Mouse (Mus musculus) intestine, embryonic 15.5 days (tissue): Measurements from ENCODE around the gene B3galt1. TPM values are rescaled to one million over a fixed set of nuclear protein-coding genes. Genes with fewer than 3 reads are reported as not detected.

Source experiments
- ATAC-seq: fragments of 200-750 bp; cut with Nextera tagmentation; 2 replicates; pipeline ENCODE4 v1.8.0; 2017; ENCODE audit warnings: moderate TSS enrichment, moderate library complexity
- H3K27ac ChIP-seq: fragments of 300-500 bp; sonication (generic); 2 replicates; pipeline ENCODE4 v1.5.1; 2015; ENCODE audit warnings: mild to moderate bottlenecking, inconsistent platforms
- H3K27me3 ChIP-seq: fragments of 300-500 bp; sonication (generic); replicated peaks from 2 replicates; pipeline ENCODE4 v1.6.1; 2015; ENCODE audit warnings: inconsistent platforms
- H3K36me3 ChIP-seq: fragments of 300-500 bp; sonication (generic); 2 replicates; pipeline ENCODE4 v1.6.1; 2015; ENCODE audit warnings: inconsistent platforms
- H3K4me1 ChIP-seq: fragments of 300-500 bp; sonication (generic); replicated peaks from 2 replicates; pipeline ENCODE4 v1.6.1; 2015; ENCODE audit warnings: inconsistent platforms
- H3K4me2 ChIP-seq: fragments of 300-500 bp; sonication (generic); replicated peaks from 2 replicates; pipeline ENCODE4 v1.6.1; 2015; ENCODE audit warnings: mild to moderate bottlenecking, inconsistent platforms
- H3K4me3 ChIP-seq: fragments of 300-500 bp; sonication (generic); replicated peaks from 2 replicates; pipeline ENCODE4 v1.5.1; 2015; ENCODE audit warnings: inconsistent platforms
- H3K9ac ChIP-seq: fragments of 300-500 bp; sonication (generic); 2 replicates; pipeline ENCODE4 v1.6.1; 2015; ENCODE audit warnings: inconsistent platforms
- H3K9me3 ChIP-seq: fragments of 300-500 bp; sonication (generic); 2 replicates; pipeline ENCODE4 v1.6.1; 2016; ENCODE audit warnings: inconsistent platforms
- WGBS: fragments of 180-500 bp; shearing (Covaris S2); methylation state at CpG from one replicate; pipeline ENCODE4 v1.1.7; 2015; 5-methylcytosine and 5-hydroxymethylcytosine counted together
- polyA plus RNA-seq: library from polyadenylated mRNA; unstranded; fragments of >200 nt; fragmentation: Nextera tagmentation; extraction: Ambion mirVana; gene quantifications from 2 replicates; pipeline ENCODE4 v1.2.1, GENCODE M21; 2015

Gene B3galt1
- polyA plus RNA-seq, 1 experiment from 2014 or later: 4.1 TPM

- H3K27me3 ChIP-seq: no peaks in the 10 kb centered on the region
- no peak overlapping the region for H3K27ac ChIP-seq
- H3K4me2 ChIP-seq: no peak overlapping the region
- H3K36me3 ChIP-seq: no peaks in the 10 kb centered on the region
- no peaks in the 10 kb centered on the region for H3K4me1 ChIP-seq
- no peak for ATAC-seq
- H3K4me3 ChIP-seq: no peak overlapping the region
- 69% methylated on average over 7 of the region's 7 CpGs for WGBS
- no peaks in the 10 kb centered on the region for H3K9me3 ChIP-seq
- no peak overlapping the region for H3K9ac ChIP-seq
These were observed 26.4 kb downstream of the B3galt1 start for GRCm38 (mm10) chr2:67591831-67592629.

- no peak overlapping the region for H3K9ac ChIP-seq
- no peaks in the 10 kb centered on the region for H3K36me3 ChIP-seq
- ATAC-seq: no peak
These were observed 57.2 kb downstream of the B3galt1 start for GRCm38 (mm10) chr2:67622902-67623301.

GRCm38 (mm10) chr2:67627667-67628066 is 62.0 kb downstream of the B3galt1 start:
- H3K9me3 ChIP-seq: no peaks in the 10 kb centered on the region
- no peak overlapping the region for H3K27ac ChIP-seq
- no peak overlapping the region for H3K4me3 ChIP-seq
- H3K9ac ChIP-seq: no peak overlapping the region
- 46% methylated on average over 3 of the region's 3 CpGs for WGBS
- no peaks in the 10 kb centered on the region for H3K36me3 ChIP-seq
- H3K27me3 ChIP-seq: no peaks in the 10 kb centered on the region
- no peak overlapping the region for H3K4me2 ChIP-seq
- H3K4me1 ChIP-seq: no peaks in the 10 kb centered on the region
- ATAC-seq: no peak

More at GRCm38 (mm10) chr2:67622902-67623301, 57.2 kb downstream of the B3galt1 start:
- Histone ChIP-seq H3K4me3 (no peak overlapping the region), H3K9me3 (no peaks in the 10 kb centered on the region), H3K4me2 (no peak overlapping the region), H3K4me1 (no peaks in the 10 kb centered on the region), H3K27me3 (no peaks in the 10 kb centered on the region), H3K27ac (no peak overlapping the region)

- Histone ChIP-seq H3K4me3 (no peak overlapping the region), H3K9ac (no peak overlapping the region), H3K9me3 (no peaks in the 10 kb centered on the region), H3K27me3 (no peaks in the 10 kb centered on the region), H3K4me2 (no peak overlapping the region), H3K4me1 (no peaks in the 10 kb centered on the region), H3K27ac (no peak overlapping the region), H3K36me3 (no peaks in the 10 kb centered on the region)
- ATAC-seq: no peak
- WGBS: 84% methylated on average over 3 of the region's 3 CpGs
These were observed 62.6 kb downstream of the B3galt1 start for GRCm38 (mm10) chr2:67628289-67628688.

GRCm38 (mm10) chr2:67654847-67655246 is 89.2 kb downstream of the B3galt1 start:
- Histone ChIP-seq H3K4me2 (no peak overlapping the region), H3K9me3 (no peaks in the 10 kb centered on the region), H3K9ac (no peak overlapping the region), H3K4me1 (no peaks in the 10 kb centered on the region), H3K36me3 (no peaks in the 10 kb centered on the region), H3K27ac (no peak overlapping the region), H3K4me3 (no peak overlapping the region), H3K27me3 (no peaks in the 10 kb centered on the region)
- 63% methylated on average over 3 of the region's 3 CpGs for whole genome bisulfite sequencing
- ATAC-seq: no peak

GRCm38 (mm10) chr2:67657372-67657771 is 91.7 kb downstream of the B3galt1 start:
- H3K27ac ChIP-seq: no peak overlapping the region
- ATAC-seq: no peak
- 86% methylated on average over 4 of the region's 4 CpGs for WGBS
- H3K36me3 ChIP-seq: no peaks in the 10 kb centered on the region
- no peaks in the 10 kb centered on the region for H3K27me3 ChIP-seq
- H3K9ac ChIP-seq: no peak overlapping the region
- no peaks in the 10 kb centered on the region for H3K4me1 ChIP-seq
- H3K9me3 ChIP-seq: no peaks in the 10 kb centered on the region
- H3K4me3 ChIP-seq: no peak overlapping the region
- no peak overlapping the region for H3K4me2 ChIP-seq

GRCm38 (mm10) chr2:67658091-67658490 is 92.4 kb downstream of the B3galt1 start:
- no peak overlapping the region for H3K9ac ChIP-seq
- H3K9me3 ChIP-seq: no peaks in the 10 kb centered on the region
- H3K27me3 ChIP-seq: no peaks in the 10 kb centered on the region
- H3K27ac ChIP-seq: no peak overlapping the region
- H3K4me3 ChIP-seq: no peak overlapping the region
- 85% methylated on average over 1 of the region's 1 CpGs for WGBS
- no peaks in the 10 kb centered on the region for H3K36me3 ChIP-seq
- H3K4me1 ChIP-seq: no peaks in the 10 kb centered on the region
- H3K4me2 ChIP-seq: no peak overlapping the region
- no peak for ATAC-seq

GRCm38 (mm10) chr2:67671721-67672120 is 106.0 kb downstream of the B3galt1 start:
- 87% methylated on average over 2 of the region's 2 CpGs for WGBS
- Histone ChIP-seq H3K9me3 (no peaks in the 10 kb centered on the region), H3K4me1 (no peaks in the 10 kb centered on the region), H3K4me2 (no peak overlapping the region), H3K36me3 (no peaks in the 10 kb centered on the region), H3K4me3 (no peak overlapping the region), H3K9ac (no peak overlapping the region), H3K27ac (no peak overlapping the region), H3K27me3 (no peaks in the 10 kb centered on the region)
- no peak for ATAC-seq

GRCm38 (mm10) chr2:67677697-67678096 is 112.0 kb downstream of the B3galt1 start:
- no peak overlapping the region for H3K27ac ChIP-seq
- H3K4me2 ChIP-seq: no peak overlapping the region
- H3K9me3 ChIP-seq: no peaks in the 10 kb centered on the region
- H3K4me1 ChIP-seq: no peaks in the 10 kb centered on the region
- H3K4me3 ChIP-seq: no peak overlapping the region
- H3K27me3 ChIP-seq: no peaks in the 10 kb centered on the region
- ATAC-seq: no peak
- no peak overlapping the region for H3K9ac ChIP-seq
- H3K36me3 ChIP-seq: no peaks in the 10 kb centered on the region
- WGBS: 82% methylated on average over 4 of the region's 4 CpGs

GRCm38 (mm10) chr2:67724249-67724648 is 158.6 kb downstream of the B3galt1 start:
- H3K27me3 ChIP-seq: no peaks in the 10 kb centered on the region
- no peak for ATAC-seq
- 88% methylated on average over 5 of the region's 5 CpGs for WGBS
- H3K36me3 ChIP-seq: no peaks in the 10 kb centered on the region
- no peak overlapping the region for H3K27ac ChIP-seq
- H3K9ac ChIP-seq: no peak overlapping the region
- H3K4me2 ChIP-seq: no peak overlapping the region
- H3K4me1 ChIP-seq: no peaks in the 10 kb centered on the region
- no peaks in the 10 kb centered on the region for H3K9me3 ChIP-seq
- H3K4me3 ChIP-seq: no peak overlapping the region

- Histone ChIP-seq H3K36me3 (no peaks in the 10 kb centered on the region), H3K27ac (no peak overlapping the region), H3K27me3 (no peaks in the 10 kb centered on the region), H3K9me3 (no peaks in the 10 kb centered on the region), H3K9ac (no peak overlapping the region), H3K4me3 (no peak overlapping the region), H3K4me2 (no peak overlapping the region), H3K4me1 (no peaks in the 10 kb centered on the region)
- 77% methylated on average over 2 of the region's 2 CpGs for WGBS
- no peak for ATAC-seq
These were observed 165.1 kb downstream of the B3galt1 start for GRCm38 (mm10) chr2:67730771-67731170.

GRCm38 (mm10) chr2:67751585-67751984 is 185.9 kb downstream of the B3galt1 start:
- Histone ChIP-seq H3K4me2 (no peak overlapping the region), H3K9me3 (no peaks in the 10 kb centered on the region), H3K36me3 (no peaks in the 10 kb centered on the region), H3K27me3 (no peaks in the 10 kb centered on the region), H3K4me1 (no peaks in the 10 kb centered on the region), H3K9ac (no peak overlapping the region), H3K4me3 (no peak overlapping the region), H3K27ac (no peak overlapping the region)
- ATAC-seq: no peak
- 92% methylated on average over 3 of the region's 3 CpGs for WGBS

- H3K4me2 ChIP-seq: no peak overlapping the region
- H3K36me3 ChIP-seq: no peaks in the 10 kb centered on the region
- no peaks in the 10 kb centered on the region for H3K4me1 ChIP-seq
- H3K27me3 ChIP-seq: no peaks in the 10 kb centered on the region
- no peak overlapping the region for H3K9ac ChIP-seq
- H3K9me3 ChIP-seq: no peaks in the 10 kb centered on the region
- H3K27ac ChIP-seq: no peak overlapping the region
- ATAC-seq: no peak
- WGBS: 71% methylated on average over 6 of the region's 6 CpGs
- no peak overlapping the region for H3K4me3 ChIP-seq
These were observed 190.8 kb downstream of the B3galt1 start for GRCm38 (mm10) chr2:67756507-67756906.
